Mouse (Mus musculus) olfactory bulb, adult 2 months (tissue): ENCODE measurements at regions not wholly inside any gene's neighbourhood (a gene's known extent, or its start where the extent isn't known, plus 50 kb on each side); places are given as distances from the start of the nearest gene placed in this dataset.

ENCODE experiments used
- CTCF ChIP-seq: fragments of 200-500 bp; IDR thresholded peaks from 2 replicates; pipeline ENCODE4 v1.5.1; 2012; ENCODE audit warnings: low read depth, mild to moderate bottlenecking, low read length, moderate library complexity; ENCODE audit not compliant: insufficient read depth
- POLR2A ChIP-seq: fragments of 200-500 bp; IDR thresholded peaks from 2 replicates; pipeline ENCODE4 v1.6.1; 2012; ENCODE audit warnings: mild to moderate bottlenecking, low read depth, low read length, moderate library complexity; ENCODE audit not compliant: insufficient read depth

GRCm38 (mm10) chr10:21465362-21465761 is 88.3 kb downstream of the Aldh8a1 start:
- peak; percentile 66 for TF ChIP-seq CTCF
- no peak for TF ChIP-seq POLR2A
